7 mouse cellular contexts compared by ENCODE assay signal in genomic region chr7:27508648-27509005, GRCm38 (mm10). TPM values are rescaled to one million over a fixed set of nuclear protein-coding genes. Genes with fewer than 3 reads are reported as not detected.
A peak's percentile ranks its signal among the peaks of the same experiment; 100 is the strongest.
DNase-seq lines count a peak whose midpoint lies in the region; ATAC-seq lines count a peak whose summit lies in the region.

No protein-coding gene starts in this region.

- H3K9me3 ChIP-seq in embryonic facial prominence, embryonic 13.5 days: no peaks in the 10 kb centered on the region
- H3K9me3 ChIP-seq in heart, embryonic 15.5 days (replicated peaks): no peaks in the 10 kb centered on the region
- no peaks in the 10 kb centered on the region for H3K9me3 ChIP-seq in megakaryocyte, embryonic 14.5 days

- H3K36me3 ChIP-seq in embryonic facial prominence, embryonic 13.5 days: no peaks in the 10 kb centered on the region
- H3K36me3 ChIP-seq in heart, embryonic 15.5 days: no peaks in the 10 kb centered on the region
- H3K36me3 ChIP-seq in megakaryocyte, embryonic 14.5 days (replicated peaks; ENCODE audit: low read length): peaks cover 19% of the 10 kb centered on the region

- 0 out of 2 replicates have a peak, but pooled peaks have one; percentile 33 for ATAC-seq in embryonic facial prominence, embryonic 13.5 days (ENCODE audit: insufficient number of reproducible peaks, insufficient read depth, low FRiP score, low TSS enrichment, low read depth)
- ATAC-seq in heart, embryonic 15.5 days (replicated peaks; ENCODE audit: insufficient number of reproducible peaks, insufficient read depth, low FRiP score, low read depth): peak; percentile 56

- peak overlapping the region; percentile 51; the same call in 1 of the 2 replicates for H3K9ac ChIP-seq in embryonic facial prominence, embryonic 13.5 days
- no peak overlapping the region for H3K9ac ChIP-seq in heart, embryonic 15.5 days

- peaks cover 18% of the 10 kb centered on the region for H3K4me1 ChIP-seq in embryonic facial prominence, embryonic 13.5 days
- H3K4me1 ChIP-seq in heart, embryonic 15.5 days (replicated peaks): peaks cover 19% of the 10 kb centered on the region
- peaks cover 30% of the 10 kb centered on the region for H3K4me1 ChIP-seq in megakaryocyte, embryonic 14.5 days

- no peaks in the 10 kb centered on the region for H3K27me3 ChIP-seq in embryonic facial prominence, embryonic 13.5 days
- H3K27me3 ChIP-seq in heart, embryonic 15.5 days: no peaks in the 10 kb centered on the region
- H3K27me3 ChIP-seq in megakaryocyte, embryonic 14.5 days (replicated peaks): no peaks in the 10 kb centered on the region

- peak; percentile 66 for DNase-seq in MEL-GATA-1-ER (ENCODE audit: extremely low read depth, low read depth)
- peak; percentile 77 to 83 for DNase-seq in adrenal gland, postnatal 36 days
- DNase-seq in kidney, postnatal 14 days: peak; percentile 78
- DNase-seq in spleen, postnatal 10 days (ENCODE audit: low spot score in 2 of 2): peak; percentile 56 to 85

- peak overlapping the region; percentile 100 for H3K27ac ChIP-seq in embryonic facial prominence, embryonic 13.5 days
- peak overlapping the region; percentile 100 for H3K27ac ChIP-seq in heart, embryonic 15.5 days

- peak overlapping the region; percentile 65 for H3K4me2 ChIP-seq in embryonic facial prominence, embryonic 13.5 days
- peak overlapping the region; percentile 85 for H3K4me2 ChIP-seq in heart, embryonic 15.5 days

- H3K4me3 ChIP-seq in embryonic facial prominence, embryonic 13.5 days: peak overlapping the region; percentile 57
- H3K4me3 ChIP-seq in heart, embryonic 15.5 days: peak overlapping the region; percentile 74
- peak overlapping the region; percentile 95 for H3K4me3 ChIP-seq in megakaryocyte, embryonic 14.5 days (replicated peaks)

- 17% methylated on average over 6 of the region's 6 CpGs for WGBS in embryonic facial prominence, embryonic 13.5 days
- WGBS in heart, embryonic 15.5 days: 20% methylated on average over 6 of the region's 6 CpGs

RNA-seq across cellular contexts. Expression of gene Prx, which starts 9.5 kb away (rescaled TPM):
- 1 to 10 TPM; 2.1 to 3.2 TPM for total RNA-seq in adrenal gland, postnatal 36 days (2021)
- polyA plus RNA-seq in embryonic facial prominence, embryonic 13.5 days (2015; fragmentation: Nextera tagmentation; extraction: Ambion mirVana): 5.8 and 6.3 TPM in 2 replicates
- 1.7 and 3.0 TPM in 2 replicates for polyA plus RNA-seq in heart, embryonic 15.5 days (2015; fragmentation: Nextera tagmentation; extraction: Ambion mirVana)
- 1.7 and 1.8 TPM in 2 replicates for polyA plus RNA-seq in megakaryocyte, embryonic 14.5 days (2012; ENCODE audit: insufficient read depth, low replicate concordance)

RNA-seq across cellular contexts. Expression of gene Hipk4, which starts 14.4 kb away (rescaled TPM):
- under 1 TPM; 0.23 to 0.26 TPM for total RNA-seq in adrenal gland, postnatal 36 days (2021)
- 0.92 and 1.1 TPM in 2 replicates for polyA plus RNA-seq in embryonic facial prominence, embryonic 13.5 days (2015; fragmentation: Nextera tagmentation; extraction: Ambion mirVana)
- polyA plus RNA-seq in heart, embryonic 15.5 days (2015; fragmentation: Nextera tagmentation; extraction: Ambion mirVana): 0.29 TPM in 2 replicates
- 1.6 and 2.1 TPM in 2 replicates for polyA plus RNA-seq in megakaryocyte, embryonic 14.5 days (2012; ENCODE audit: insufficient read depth, low replicate concordance)

RNA-seq across cellular contexts. Expression of gene Sertad1, which starts 21.9 kb away (rescaled TPM):
- total RNA-seq in adrenal gland, postnatal 36 days (2021): 10 to 100 TPM; 30.0 to 38.4 TPM
- 34.7 and 40.1 TPM in 2 replicates for polyA plus RNA-seq in embryonic facial prominence, embryonic 13.5 days (2015; fragmentation: Nextera tagmentation; extraction: Ambion mirVana)
- 34.9 and 37.2 TPM in 2 replicates for polyA plus RNA-seq in heart, embryonic 15.5 days (2015; fragmentation: Nextera tagmentation; extraction: Ambion mirVana)
- polyA plus RNA-seq in megakaryocyte, embryonic 14.5 days (2012; ENCODE audit: insufficient read depth, low replicate concordance): 159 and 273 TPM in 2 replicates

RNA-seq across cellular contexts. Expression of gene Sertad3, which starts 35.1 kb away (rescaled TPM):
- 10 to 100 TPM; 15.9 to 16.3 TPM for total RNA-seq in adrenal gland, postnatal 36 days (2021)
- polyA plus RNA-seq in embryonic facial prominence, embryonic 13.5 days (2015; fragmentation: Nextera tagmentation; extraction: Ambion mirVana): 33.6 and 38.2 TPM in 2 replicates
- polyA plus RNA-seq in heart, embryonic 15.5 days (2015; fragmentation: Nextera tagmentation; extraction: Ambion mirVana): 19.0 and 21.9 TPM in 2 replicates
- 28.2 and 88.9 TPM in 2 replicates for polyA plus RNA-seq in megakaryocyte, embryonic 14.5 days (2012; ENCODE audit: insufficient read depth, low replicate concordance)

RNA-seq across cellular contexts. Expression of gene Pld3, which starts 44.4 kb away (rescaled TPM):
- total RNA-seq in adrenal gland, postnatal 36 days (2021): 100 to 1,000 TPM; 106 to 146 TPM
- 76.5 and 81.8 TPM in 2 replicates for polyA plus RNA-seq in embryonic facial prominence, embryonic 13.5 days (2015; fragmentation: Nextera tagmentation; extraction: Ambion mirVana)
- polyA plus RNA-seq in heart, embryonic 15.5 days (2015; fragmentation: Nextera tagmentation; extraction: Ambion mirVana): 49.3 and 73.2 TPM in 2 replicates
- polyA plus RNA-seq in megakaryocyte, embryonic 14.5 days (2012; ENCODE audit: insufficient read depth, low replicate concordance): 66.2 and 97.1 TPM in 2 replicates

Comparison
In these comparisons a context has a peak if more than half of its experiments do, and no peak if none do; other contexts are left out.
1. Peak in every context shown above with its lines: DNase-seq, ATAC-seq, H3K4me3 ChIP-seq and H3K27ac ChIP-seq.